Mouse (Mus musculus) embryonic facial prominence, embryonic 11.5 days (tissue): ENCODE results near the gene Zgrf1. TPM values are rescaled to one million over a fixed set of nuclear protein-coding genes. Genes with fewer than 3 reads are reported as not detected.

Experiments
- ATAC-seq: fragments of 200-750 bp; cut with Nextera tagmentation; replicated peaks from 2 replicates; pipeline ENCODE4 v1.8.0; 2017; ENCODE audit warnings: low read depth; ENCODE audit not compliant: insufficient number of reproducible peaks, low FRiP score, low TSS enrichment
- DNase-seq: peaks from one replicate; pipeline ENCODE4 v3.0.0-alpha.2; 2015; ENCODE audit warnings: low spot score
- H3K27ac ChIP-seq: fragments of 300-500 bp; sonication (generic); replicated peaks from 2 replicates; pipeline ENCODE4 v1.5.1; 2014; ENCODE audit warnings: mild to moderate bottlenecking, low read depth, low read length, control low read depth
- H3K27me3 ChIP-seq: fragments of 300-500 bp; sonication (generic); 2 replicates; pipeline ENCODE4 v1.6.1; 2014; ENCODE audit warnings: mild to moderate bottlenecking, low read length, moderate library complexity, mixed read lengths; ENCODE audit not compliant: control insufficient read depth, insufficient read depth
- H3K36me3 ChIP-seq: fragments of 300-500 bp; sonication (generic); replicated peaks from 2 replicates; pipeline ENCODE4 v1.6.1; 2014; ENCODE audit warnings: low read depth, mild to moderate bottlenecking, low read length, moderate library complexity, mixed read lengths; ENCODE audit not compliant: control insufficient read depth, insufficient read depth
- H3K4me1 ChIP-seq: fragments of 300-500 bp; sonication (generic); 2 replicates; pipeline ENCODE4 v1.6.1; 2014; ENCODE audit warnings: low read length, mixed read lengths; ENCODE audit not compliant: control insufficient read depth, insufficient read depth
- H3K4me2 ChIP-seq: fragments of 300-500 bp; sonication (generic); 2 replicates; pipeline ENCODE4 v1.6.1; 2014; ENCODE audit warnings: low read depth, mild to moderate bottlenecking, control low read depth, low read length, moderate library complexity
- H3K4me3 ChIP-seq: fragments of 300-500 bp; sonication (generic); 2 replicates; pipeline ENCODE4 v1.5.1; 2014; ENCODE audit warnings: low read depth, low read length, control low read depth
- H3K9ac ChIP-seq: fragments of 300-500 bp; sonication (generic); replicated peaks from 2 replicates; pipeline ENCODE4 v1.6.1; 2014; ENCODE audit warnings: mild to moderate bottlenecking, control low read depth, low read length
- H3K9me3 ChIP-seq: fragments of 300-500 bp; sonication (generic); replicated peaks from 2 replicates; pipeline ENCODE4 v1.6.1; 2016; ENCODE audit warnings: mild to moderate bottlenecking, low read length, inconsistent platforms, mixed read lengths; ENCODE audit not compliant: control insufficient read depth
- WGBS: fragments of 180-500 bp; shearing (Covaris S2); extraction: QIAGEN DNeasy Blood & Tissue Kit; methylation state at CpG from one replicate; pipeline ENCODE4 v1.1.7; 2014; 5-methylcytosine and 5-hydroxymethylcytosine counted together
- polyA plus RNA-seq: library from polyadenylated mRNA; unstranded; fragments of >200 nt; fragmentation: Nextera tagmentation; extraction: Ambion mirVana; gene quantifications from 2 replicates; pipeline ENCODE4 v1.2.1, GENCODE M21; 2014

Gene Zgrf1
- polyA plus RNA-seq, 1 experiment from 2014 or later: 9.5 TPM

GRCm38 (mm10) chr3:127572557-127572956 lies 19.3 kb downstream of the Zgrf1 start:
- WGBS: 57% methylated on average over 4 of the region's 4 CpGs
- H3K4me1 ChIP-seq: no peaks in the 10 kb centered on the region
- H3K36me3 ChIP-seq: no peaks in the 10 kb centered on the region; the same call in 1 of the 2 replicates
- H3K9ac ChIP-seq: no peak overlapping the region
- no peak overlapping the region for H3K4me2 ChIP-seq
- H3K27me3 ChIP-seq: no peaks in the 10 kb centered on the region
- H3K27ac ChIP-seq: no peak overlapping the region
- H3K9me3 ChIP-seq: no peaks in the 10 kb centered on the region
- ATAC-seq (no peak), DNase-seq (peak; percentile 69)
- no peak overlapping the region for H3K4me3 ChIP-seq

- Histone ChIP-seq H3K27ac (no peak overlapping the region), H3K4me2 (no peak overlapping the region), H3K4me3 (no peak overlapping the region), H3K36me3 (peaks cover 5% of the 10 kb centered on the region), H3K27me3 (no peaks in the 10 kb centered on the region), H3K9me3 (no peaks in the 10 kb centered on the region), H3K9ac (no peak overlapping the region), H3K4me1 (no peaks in the 10 kb centered on the region)
- no peak for DNase-seq
- ATAC-seq: no peak
- WGBS: 83% methylated on average over 1 of the region's 1 CpGs
Observed at GRCm38 (mm10) chr3:127597136-127597535, 43.8 kb downstream of the Zgrf1 start.

GRCm38 (mm10) chr3:127608109-127608508 lies 54.8 kb downstream of the Zgrf1 start:
- Histone ChIP-seq H3K9me3 (no peaks in the 10 kb centered on the region), H3K27me3 (no peaks in the 10 kb centered on the region), H3K36me3 (no peaks in the 10 kb centered on the region), H3K4me3 (no peak overlapping the region), H3K4me2 (no peak overlapping the region), H3K27ac (no peak overlapping the region), H3K9ac (no peak overlapping the region), H3K4me1 (no peaks in the 10 kb centered on the region)
- 85% methylated on average over 2 of the region's 2 CpGs for WGBS
- no peak for DNase-seq
- ATAC-seq: no peak

- peak overlapping the region; percentile 19 for H3K4me2 ChIP-seq
- no peak overlapping the region for H3K27ac ChIP-seq
- under 1% methylated on average over 35 of the region's 36 CpGs for WGBS
Observed at GRCm38 (mm10) chr3:127625296-127625695, 72.0 kb downstream of the Zgrf1 start.

GRCm38 (mm10) chr3:127625701-127626399 lies 72.6 kb downstream of the Zgrf1 start:
- no peak overlapping the region for H3K27ac ChIP-seq
- no peaks in the 10 kb centered on the region for H3K9me3 ChIP-seq
- DNase-seq (no peak), ATAC-seq (peak; percentile 56; the same call in 1 of the 2 replicates)
- under 1% methylated on average over 28 of the region's 28 CpGs for WGBS
- no peak overlapping the region for H3K9ac ChIP-seq
- peak overlapping the region; percentile 19 for H3K4me2 ChIP-seq
- H3K4me1 ChIP-seq: no peaks in the 10 kb centered on the region; the same call in 1 of the 2 replicates
- H3K27me3 ChIP-seq: peaks cover 45% of the 10 kb centered on the region
- no peaks in the 10 kb centered on the region for H3K36me3 ChIP-seq
- H3K4me3 ChIP-seq: peak overlapping the region; percentile 9; the same call in 1 of the 2 replicates

More at GRCm38 (mm10) chr3:127625296-127625695, 72.0 kb downstream of the Zgrf1 start:
- ATAC-seq: peak; percentile 73
- H3K27me3 ChIP-seq: peaks cover 41% of the 10 kb centered on the region
- H3K4me3 ChIP-seq: peak overlapping the region; percentile 9; the same call in 1 of the 2 replicates
- no peak overlapping the region for H3K9ac ChIP-seq
- no peaks in the 10 kb centered on the region; the same call in 1 of the 2 replicates for H3K4me1 ChIP-seq
- H3K9me3 ChIP-seq: no peaks in the 10 kb centered on the region
- no peaks in the 10 kb centered on the region for H3K36me3 ChIP-seq
- DNase-seq: peak; percentile 85

- no peak overlapping the region for H3K9ac ChIP-seq
- peaks cover 52% of the 10 kb centered on the region for H3K27me3 ChIP-seq
- no peaks in the 10 kb centered on the region for H3K36me3 ChIP-seq
- no peaks in the 10 kb centered on the region for H3K9me3 ChIP-seq
- ATAC-seq: no peak
- under 1% methylated on average over 3 of the region's 3 CpGs for WGBS
- H3K4me2 ChIP-seq: no peak overlapping the region
- no peak overlapping the region for H3K4me3 ChIP-seq
- H3K4me1 ChIP-seq: no peaks in the 10 kb centered on the region; the same call in 1 of the 2 replicates
- H3K27ac ChIP-seq: no peak overlapping the region
- no peak for DNase-seq
Observed at GRCm38 (mm10) chr3:127626524-127626923, 73.2 kb downstream of the Zgrf1 start.

- WGBS: under 1% methylated on average over 28 of the region's 28 CpGs
- no peak overlapping the region for H3K9ac ChIP-seq
- no peaks in the 10 kb centered on the region; the same call in 1 of the 2 replicates for H3K4me1 ChIP-seq
Observed at GRCm38 (mm10) chr3:127627151-127627955, 74.1 kb downstream of the Zgrf1 start.

GRCm38 (mm10) chr3:127627956-127628310 lies 74.6 kb downstream of the Zgrf1 start:
- H3K4me2 ChIP-seq: no peak overlapping the region
- H3K4me1 ChIP-seq: no peaks in the 10 kb centered on the region; the same call in 1 of the 2 replicates
- DNase-seq (no peak), ATAC-seq (0 out of 2 replicates have a peak, but pooled peaks have one; percentile 2)
- no peaks in the 10 kb centered on the region for H3K9me3 ChIP-seq
- no peak overlapping the region for H3K9ac ChIP-seq
- H3K4me3 ChIP-seq: no peak overlapping the region
- H3K27me3 ChIP-seq: peaks cover 66% of the 10 kb centered on the region
- no peak overlapping the region for H3K27ac ChIP-seq
- H3K36me3 ChIP-seq: no peaks in the 10 kb centered on the region
- under 1% methylated on average over 9 of the region's 9 CpGs for WGBS

More at GRCm38 (mm10) chr3:127627151-127627955, 74.1 kb downstream of the Zgrf1 start:
- Histone ChIP-seq H3K4me3 (no peak overlapping the region), H3K9me3 (no peaks in the 10 kb centered on the region), H3K4me2 (no peak overlapping the region), H3K36me3 (no peaks in the 10 kb centered on the region), H3K27ac (no peak overlapping the region), H3K27me3 (peaks cover 60% of the 10 kb centered on the region)
- DNase-seq (no peak), ATAC-seq (0 out of 2 replicates have a peak, but pooled peaks have one; percentile 7)
